In genomic region chr13:38503137-38503849, GRCm38 (mm10) we compare ENCODE assay signal across 9 mouse cellular contexts. TPM values are rescaled to one million over a fixed set of nuclear protein-coding genes. Genes with fewer than 3 reads are reported as not detected.
DNase-seq lines count a peak whose midpoint lies in the region; ATAC-seq lines count a peak whose summit lies in the region.
"Had no signal": no experiment of that assay in that cellular context is flagged by ENCODE, and none has a peak within 500 bp of the region (broad histone marks: within the 10 kb centered on the region; RNA-seq: fewer than 3 reads in every experiment).

No protein-coding gene starts in this region.

- H3K27ac ChIP-seq in forebrain, embryonic 14.5 days (ENCODE audit: low read depth, low read length): no peak overlapping the region
- H3K27ac ChIP-seq: embryonic facial prominence, embryonic 12.5 days had no signal

- WGBS in forebrain, embryonic 14.5 days: 90% methylated on average over 14 of the region's 14 CpGs

- H3K9me3 ChIP-seq in forebrain, embryonic 14.5 days (replicated peaks; ENCODE audit: control insufficient read depth, low read length): no peaks in the 10 kb centered on the region
- H3K9me3 ChIP-seq: embryonic facial prominence, embryonic 12.5 days had no signal

- H3K27me3 ChIP-seq in forebrain, embryonic 14.5 days (replicated peaks; ENCODE audit: control insufficient read depth, insufficient read depth, low read length): no peaks in the 10 kb centered on the region
- H3K27me3 ChIP-seq: embryonic facial prominence, embryonic 12.5 days had no signal

- no peak overlapping the region for H3K4me2 ChIP-seq in forebrain, embryonic 14.5 days (ENCODE audit: low read length)
- H3K4me2 ChIP-seq: embryonic facial prominence, embryonic 12.5 days had no signal

- H3K4me1 ChIP-seq in forebrain, embryonic 14.5 days (ENCODE audit: control insufficient read depth, insufficient read depth, low read length): no peaks in the 10 kb centered on the region

- no peak overlapping the region for H3K4me3 ChIP-seq in forebrain, embryonic 14.5 days (ENCODE audit: low read depth, low read length)
- H3K4me3 ChIP-seq: embryonic facial prominence, embryonic 12.5 days had no signal

- H3K36me3 ChIP-seq in forebrain, embryonic 14.5 days (ENCODE audit: control insufficient read depth, insufficient read depth, low read length): peaks cover 62% of the 10 kb centered on the region

- intact Hi-C loops in left cerebral cortex, postnatal 36 days (cut with DNase I): no loop called here

- peak; percentile 24 for DNase-seq in embryo, embryonic 11 days
- no peak for DNase-seq in embryo, embryonic 10 days (ENCODE audit: low spot score)
- DNase-seq in urinary bladder, postnatal 14 days (ENCODE audit: low spot score): peak; percentile 22
- no peak for DNase-seq in urinary bladder, adult 2 months (ENCODE audit: low spot score)
- peak; percentile 39 for DNase-seq in lung, postnatal 10 days
- no peak for DNase-seq in left cerebral cortex, postnatal 36 days (ENCODE audit: low spot score in 2 of 2)
- no peak for DNase-seq in forebrain, embryonic 14.5 days (ENCODE audit: low spot score)
- no peak for DNase-seq in yolk sac, embryonic 10.5 days (ENCODE audit: low spot score)

- ATAC-seq in forebrain, embryonic 14.5 days: no peak

- H3K9ac ChIP-seq in forebrain, embryonic 14.5 days (ENCODE audit: low read length): no peak overlapping the region
- H3K9ac ChIP-seq: embryonic facial prominence, embryonic 12.5 days had no signal

RNA-seq across cellular contexts. Expression of gene Txndc5, which starts 25.3 kb away (rescaled TPM):
- polyA plus RNA-seq in urinary bladder, adult 2 months (2012; rRNA removed): 108 and 144 TPM in 2 replicates
- 10 to 100 TPM; 45.8 to 49.6 TPM for total RNA-seq in left cerebral cortex, postnatal 36 days (2021)
- 69.4 and 72.6 TPM in 2 replicates for polyA plus RNA-seq in forebrain, embryonic 14.5 days (2014; fragmentation: Nextera tagmentation; extraction: Ambion mirVana)

Comparison
In these comparisons a context has a peak if more than half of its experiments do, and no peak if none do; other contexts are left out.
1. DNase-seq: peak in embryo, embryonic 11 days (single experiment), urinary bladder, postnatal 14 days (single experiment) and lung, postnatal 10 days (single experiment); none in embryo, embryonic 10 days (single experiment), urinary bladder, adult 2 months (single experiment), left cerebral cortex, postnatal 36 days (0 of 2), forebrain, embryonic 14.5 days (single experiment) and yolk sac, embryonic 10.5 days (single experiment).